Mouse (Mus musculus) forebrain, embryonic 13.5 days (tissue): ENCODE measurements around the gene Entpd7. TPM values are rescaled to one million over a fixed set of nuclear protein-coding genes. Genes with fewer than 3 reads are reported as not detected.

Experiments
- ATAC-seq: fragments of 200-750 bp; cut with Nextera tagmentation; 2 replicates; pipeline ENCODE4 v1.8.0; 2017
- H3K27ac ChIP-seq: fragments of 300-500 bp; sonication (generic); 2 replicates; pipeline ENCODE4 v1.5.1; 2015; ENCODE audit warnings: inconsistent platforms, mild to moderate bottlenecking, moderate library complexity
- H3K27me3 ChIP-seq: fragments of 300-500 bp; sonication (generic); 2 replicates; pipeline ENCODE4 v1.6.1; 2015; ENCODE audit warnings: mild to moderate bottlenecking, inconsistent platforms
- H3K36me3 ChIP-seq: fragments of 300-500 bp; sonication (generic); 2 replicates; pipeline ENCODE4 v1.6.1; 2015; ENCODE audit warnings: mild to moderate bottlenecking, inconsistent platforms; ENCODE audit not compliant: poor library complexity, severe bottlenecking
- H3K4me1 ChIP-seq: fragments of 300-500 bp; sonication (generic); 2 replicates; pipeline ENCODE4 v1.6.1; 2015; ENCODE audit warnings: inconsistent platforms
- H3K4me2 ChIP-seq: fragments of 300-500 bp; sonication (generic); 2 replicates; pipeline ENCODE4 v1.6.1; 2015; ENCODE audit warnings: inconsistent platforms, mild to moderate bottlenecking, moderate library complexity
- H3K4me3 ChIP-seq: fragments of 300-500 bp; sonication (generic); 2 replicates; pipeline ENCODE4 v1.5.1; 2015; ENCODE audit warnings: mild to moderate bottlenecking, inconsistent platforms
- H3K9ac ChIP-seq: fragments of 300-500 bp; sonication (generic); 2 replicates; pipeline ENCODE4 v1.6.1; 2015; ENCODE audit warnings: mild to moderate bottlenecking, inconsistent platforms
- H3K9me3 ChIP-seq: fragments of 300-500 bp; sonication (generic); replicated peaks from 2 replicates; pipeline ENCODE4 v1.6.1; 2016; ENCODE audit warnings: inconsistent platforms
- WGBS: fragments of 180-500 bp; shearing (Covaris S2); methylation state at CpG from one replicate; pipeline ENCODE4 v1.1.7; 2015; 5-methylcytosine and 5-hydroxymethylcytosine counted together
- polyA plus RNA-seq: library from polyadenylated mRNA; unstranded; fragments of >200 nt; fragmentation: Nextera tagmentation; extraction: Ambion mirVana; gene quantifications from 2 replicates; pipeline ENCODE4 v1.2.1, GENCODE M21; 2015

The Entpd7 gene
- polyA plus RNA-seq, 1 experiment from 2014 or later: 7.4 TPM

GRCm38 (mm10) chr19:43708206-43708605, 18.7 kb downstream of the Entpd7 start:
- Histone ChIP-seq H3K36me3 (peaks cover 54% of the 10 kb centered on the region), H3K9ac (no peak overlapping the region), H3K4me1 (no peaks in the 10 kb centered on the region), H3K27ac (no peak overlapping the region), H3K4me2 (no peak overlapping the region), H3K4me3 (no peak overlapping the region), H3K9me3 (no peaks in the 10 kb centered on the region), H3K27me3 (no peaks in the 10 kb centered on the region)
- no peak for ATAC-seq
- WGBS: 89% methylated on average over 7 of the region's 7 CpGs

- Histone ChIP-seq H3K27me3 (no peaks in the 10 kb centered on the region), H3K4me1 (no peaks in the 10 kb centered on the region), H3K9ac (no peak overlapping the region), H3K4me3 (no peak overlapping the region), H3K27ac (no peak overlapping the region), H3K9me3 (no peaks in the 10 kb centered on the region), H3K4me2 (no peak overlapping the region), H3K36me3 (peaks cover 49% of the 10 kb centered on the region)
- 71% methylated on average over 8 of the region's 8 CpGs for WGBS
- ATAC-seq: no peak
Measured at GRCm38 (mm10) chr19:43709317-43709716, 19.8 kb downstream of the Entpd7 start.

- H3K9me3 ChIP-seq: no peaks in the 10 kb centered on the region
- 54% methylated on average over 22 of the region's 22 CpGs for WGBS
- H3K36me3 ChIP-seq: peaks cover 28% of the 10 kb centered on the region
- no peak overlapping the region for H3K4me3 ChIP-seq
- no peaks in the 10 kb centered on the region for H3K27me3 ChIP-seq
- ATAC-seq: no peak
- no peak overlapping the region for H3K27ac ChIP-seq
- no peak overlapping the region for H3K4me2 ChIP-seq
- H3K4me1 ChIP-seq: no peaks in the 10 kb centered on the region
- H3K9ac ChIP-seq: no peak overlapping the region
Measured at GRCm38 (mm10) chr19:43711159-43711916, 21.9 kb downstream of the Entpd7 start.

GRCm38 (mm10) chr19:43711971-43712370, 22.5 kb downstream of the Entpd7 start:
- Histone ChIP-seq H3K4me2 (no peak overlapping the region), H3K36me3 (peaks cover 23% of the 10 kb centered on the region), H3K27ac (no peak overlapping the region), H3K9me3 (no peaks in the 10 kb centered on the region), H3K27me3 (no peaks in the 10 kb centered on the region), H3K9ac (no peak overlapping the region), H3K4me1 (no peaks in the 10 kb centered on the region), H3K4me3 (no peak overlapping the region)
- WGBS: 79% methylated on average over 5 of the region's 5 CpGs
- no peak for ATAC-seq

- no peak overlapping the region for H3K27ac ChIP-seq
- no peak for ATAC-seq
- H3K9me3 ChIP-seq: no peaks in the 10 kb centered on the region
- peaks cover 50% of the 10 kb centered on the region for H3K36me3 ChIP-seq
- no peaks in the 10 kb centered on the region for H3K4me1 ChIP-seq
- H3K9ac ChIP-seq: no peak overlapping the region
- H3K4me3 ChIP-seq: no peak overlapping the region
- H3K27me3 ChIP-seq: no peaks in the 10 kb centered on the region
- H3K4me2 ChIP-seq: no peak overlapping the region
- WGBS: 93% methylated on average over 11 of the region's 11 CpGs
Measured at GRCm38 (mm10) chr19:43720061-43720460, 30.6 kb downstream of the Entpd7 start.

- H3K4me1 ChIP-seq: no peaks in the 10 kb centered on the region
- no peak for ATAC-seq
- no peaks in the 10 kb centered on the region for H3K27me3 ChIP-seq
- peaks cover 70% of the 10 kb centered on the region for H3K36me3 ChIP-seq
- 78% methylated on average over 8 of the region's 8 CpGs for WGBS
- H3K4me2 ChIP-seq: no peak overlapping the region
- no peak overlapping the region for H3K9ac ChIP-seq
- H3K27ac ChIP-seq: no peak overlapping the region
- H3K4me3 ChIP-seq: no peak overlapping the region
- no peaks in the 10 kb centered on the region for H3K9me3 ChIP-seq
Measured at GRCm38 (mm10) chr19:43722891-43723290, 33.4 kb downstream of the Entpd7 start.

GRCm38 (mm10) chr19:43723501-43723900, 34.0 kb downstream of the Entpd7 start:
- Histone ChIP-seq H3K9me3 (no peaks in the 10 kb centered on the region), H3K36me3 (peaks cover 70% of the 10 kb centered on the region), H3K9ac (no peak overlapping the region), H3K4me2 (no peak overlapping the region), H3K4me1 (no peaks in the 10 kb centered on the region), H3K27me3 (no peaks in the 10 kb centered on the region), H3K27ac (no peak overlapping the region), H3K4me3 (no peak overlapping the region)
- ATAC-seq: no peak
- WGBS: 87% methylated on average over 10 of the region's 10 CpGs

- Histone ChIP-seq H3K4me1 (no peaks in the 10 kb centered on the region), H3K9ac (no peak overlapping the region), H3K36me3 (peaks cover 67% of the 10 kb centered on the region), H3K4me2 (no peak overlapping the region), H3K27ac (no peak overlapping the region), H3K9me3 (no peaks in the 10 kb centered on the region), H3K4me3 (no peak overlapping the region), H3K27me3 (no peaks in the 10 kb centered on the region)
- no peak for ATAC-seq
- WGBS: 92% methylated on average over 20 of the region's 20 CpGs
Measured at GRCm38 (mm10) chr19:43724194-43724593, 34.7 kb downstream of the Entpd7 start.

GRCm38 (mm10) chr19:43724821-43725220, 35.3 kb downstream of the Entpd7 start:
- ATAC-seq: no peak
- no peaks in the 10 kb centered on the region for H3K4me1 ChIP-seq
- no peaks in the 10 kb centered on the region for H3K9me3 ChIP-seq
- H3K9ac ChIP-seq: no peak overlapping the region
- no peak overlapping the region for H3K4me3 ChIP-seq
- no peak overlapping the region for H3K27ac ChIP-seq
- H3K4me2 ChIP-seq: no peak overlapping the region
- H3K27me3 ChIP-seq: no peaks in the 10 kb centered on the region
- WGBS: 89% methylated on average over 7 of the region's 7 CpGs
- H3K36me3 ChIP-seq: peaks cover 69% of the 10 kb centered on the region

- Histone ChIP-seq H3K4me3 (no peak overlapping the region), H3K4me2 (no peak overlapping the region), H3K9me3 (no peaks in the 10 kb centered on the region), H3K27ac (no peak overlapping the region), H3K9ac (no peak overlapping the region), H3K4me1 (no peaks in the 10 kb centered on the region), H3K27me3 (no peaks in the 10 kb centered on the region), H3K36me3 (peaks cover 57% of the 10 kb centered on the region)
- ATAC-seq: no peak
- 62% methylated on average over 15 of the region's 15 CpGs for WGBS
Measured at GRCm38 (mm10) chr19:43726510-43727146, 37.2 kb downstream of the Entpd7 start.

- Histone ChIP-seq H3K4me3 (peak overlapping the region; percentile 20), H3K9me3 (no peaks in the 10 kb centered on the region), H3K4me1 (no peaks in the 10 kb centered on the region), H3K36me3 (peaks cover 52% of the 10 kb centered on the region), H3K27ac (no peak overlapping the region), H3K9ac (peak overlapping the region; percentile 39; the same call in 1 of the 2 replicates), H3K4me2 (peak overlapping the region; percentile 38), H3K27me3 (no peaks in the 10 kb centered on the region)
- 41% methylated on average over 22 of the region's 22 CpGs for WGBS
- no peak for ATAC-seq
Measured at GRCm38 (mm10) chr19:43729296-43730036, 40.0 kb downstream of the Entpd7 start.

- ATAC-seq: no peak
- Histone ChIP-seq H3K4me3 (peak overlapping the region; percentile 20), H3K4me2 (peak overlapping the region; percentile 38), H3K36me3 (peaks cover 54% of the 10 kb centered on the region), H3K27ac (no peak overlapping the region), H3K4me1 (no peaks in the 10 kb centered on the region), H3K9ac (peak overlapping the region; percentile 39; the same call in 1 of the 2 replicates), H3K9me3 (no peaks in the 10 kb centered on the region), H3K27me3 (no peaks in the 10 kb centered on the region)
- 24% methylated on average over 8 of the region's 8 CpGs for WGBS
Measured at GRCm38 (mm10) chr19:43730037-43730428, 40.6 kb downstream of the Entpd7 start.
